ENCODE assay signal across 8 mouse cellular contexts in the genomic region with DNA sequence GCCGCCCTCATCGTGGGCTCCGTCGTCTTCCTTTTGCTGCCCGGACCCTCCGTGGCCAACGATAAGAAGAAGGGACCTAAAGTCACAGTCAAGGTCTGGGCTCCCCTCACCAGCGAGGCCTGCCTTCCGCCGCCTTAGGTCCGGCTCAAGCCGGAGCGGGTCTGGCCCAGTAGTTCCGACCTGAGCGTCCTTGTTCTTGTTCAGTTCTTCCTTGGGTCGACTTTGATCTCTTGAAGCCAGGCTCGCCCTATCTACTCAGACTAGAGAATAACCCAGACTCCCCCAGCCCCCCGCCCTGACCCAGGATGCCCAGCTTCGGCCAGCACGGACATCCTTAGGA. TPM values are rescaled to one million over a fixed set of nuclear protein-coding genes. Genes with fewer than 3 reads are reported as not detected.
DNase-seq lines count a peak whose midpoint lies in the region; ATAC-seq and TF ChIP-seq lines count a peak whose summit lies in the region.

No protein-coding gene starts in this region.

- 0% methylated on average over 20 of the region's 20 CpGs for WGBS in kidney, embryonic 15.5 days
- WGBS in embryonic facial prominence, embryonic 10.5 days, result under 1% methylated on average over 20 of the region's 20 CpGs
- WGBS in intestine, embryonic 14.5 days, result under 1% methylated on average over 20 of the region's 20 CpGs

- H3K4me3 ChIP-seq in kidney, embryonic 15.5 days (replicated peaks), result peak overlapping the region; percentile 80
- peak overlapping the region; percentile 83 for H3K4me3 ChIP-seq in embryonic facial prominence, embryonic 10.5 days
- H3K4me3 ChIP-seq in intestine, embryonic 14.5 days (ENCODE audit: low read depth, low read length), result peak overlapping the region; percentile 53
- H3K4me3 ChIP-seq in myocyte, result peak overlapping the region; percentile 93

- peak overlapping the region; percentile 82 for H3K27ac ChIP-seq in kidney, embryonic 15.5 days
- H3K27ac ChIP-seq in embryonic facial prominence, embryonic 10.5 days (replicated peaks), result peak overlapping the region; percentile 92
- peak overlapping the region; percentile 69 for H3K27ac ChIP-seq in intestine, embryonic 14.5 days (ENCODE audit: low read depth)

- no peaks in the 10 kb centered on the region for H3K27me3 ChIP-seq in kidney, embryonic 15.5 days
- no peaks in the 10 kb centered on the region for H3K27me3 ChIP-seq in embryonic facial prominence, embryonic 10.5 days (replicated peaks; ENCODE audit: low read depth, poor library complexity, severe bottlenecking)
- no peaks in the 10 kb centered on the region for H3K27me3 ChIP-seq in intestine, embryonic 14.5 days (replicated peaks; ENCODE audit: control insufficient read depth, insufficient read depth, low read length)
- no peaks in the 10 kb centered on the region for H3K27me3 ChIP-seq in myocyte (ENCODE audit: control insufficient read depth, insufficient read depth, insufficient read length)

- TF ChIP-seq POLR2A in myocyte (IDR thresholded peaks at IDR 0.05; ENCODE audit: insufficient read length, low read depth), result no peak

- ATAC-seq in kidney, embryonic 15.5 days (replicated peaks; ENCODE audit: low FRiP score), result peak; percentile 66
- peak; percentile 73 for ATAC-seq in intestine, embryonic 14.5 days (replicated peaks; ENCODE audit: low FRiP score, low TSS enrichment, low read depth)

- H3K4me2 ChIP-seq in kidney, embryonic 15.5 days, result peak overlapping the region; percentile 62
- H3K4me2 ChIP-seq in intestine, embryonic 14.5 days (ENCODE audit: low read length), result peak overlapping the region; percentile 87
- peak overlapping the region; percentile 98 for H3K4me2 ChIP-seq in myocyte (ENCODE audit: low read depth)

- peak overlapping the region; percentile 29 for H3ac ChIP-seq in myocyte (ENCODE audit: control insufficient read depth, insufficient read length)

- H3K36me3 ChIP-seq in kidney, embryonic 15.5 days, result peaks cover 28% of the 10 kb centered on the region
- peaks cover 30% of the 10 kb centered on the region for H3K36me3 ChIP-seq in embryonic facial prominence, embryonic 10.5 days (replicated peaks)
- H3K36me3 ChIP-seq in intestine, embryonic 14.5 days (ENCODE audit: control insufficient read depth, insufficient read depth, low read length), result peaks cover 33% of the 10 kb centered on the region
- H3K36me3 ChIP-seq in myocyte (ENCODE audit: control insufficient read depth, insufficient read depth), result peaks cover 26% of the 10 kb centered on the region

- peaks cover 17% of the 10 kb centered on the region for H3K79me2 ChIP-seq in myocyte (ENCODE audit: control insufficient read depth, insufficient read depth)

- H3K9me3 ChIP-seq in kidney, embryonic 15.5 days (replicated peaks), result no peaks in the 10 kb centered on the region
- no peaks in the 10 kb centered on the region for H3K9me3 ChIP-seq in embryonic facial prominence, embryonic 10.5 days
- H3K9me3 ChIP-seq in intestine, embryonic 14.5 days (ENCODE audit: control insufficient read depth, low read length), result no peaks in the 10 kb centered on the region

- no peak for DNase-seq in kidney, adult 9 months
- no peak for DNase-seq in embryonic facial prominence, embryonic 10.5 days (ENCODE audit: low spot score)
- no peak for DNase-seq in intestine, embryonic 14.5 days (ENCODE audit: low spot score)
- DNase-seq in cerebellum, adult 9-10 months, result no peak
- DNase-seq in urinary bladder, postnatal 25 days (ENCODE audit: low spot score), result no peak
- DNase-seq in kidney, postnatal 36 days, result no peak

- peaks cover 19% of the 10 kb centered on the region for H3K4me1 ChIP-seq in kidney, embryonic 15.5 days
- peaks cover 24% of the 10 kb centered on the region for H3K4me1 ChIP-seq in embryonic facial prominence, embryonic 10.5 days
- peaks cover 14% of the 10 kb centered on the region for H3K4me1 ChIP-seq in intestine, embryonic 14.5 days (replicated peaks; ENCODE audit: control insufficient read depth, insufficient read depth, low read length)

- H3K9ac ChIP-seq in kidney, embryonic 15.5 days, result peak overlapping the region; percentile 82
- H3K9ac ChIP-seq in intestine, embryonic 14.5 days (ENCODE audit: low read length), result peak overlapping the region; percentile 64

TF ChIP-seq in myocyte, 11 proteins besides CTCF, POLR2A, EP300 and RAD21:
- TF ChIP-seq CEBPB (IDR thresholded peaks at IDR 0.05; ENCODE audit: insufficient read depth, poor library complexity, severe bottlenecking), result no peak
- no peak for TF ChIP-seq REST (IDR thresholded peaks at IDR 0.05; ENCODE audit: insufficient read depth, insufficient read length)
- TF ChIP-seq MAX (IDR thresholded peaks at IDR 0.05; ENCODE audit: low read depth), result no peak
TF ChIP-seq in myocyte: peak in this region for 0.

RNA-seq across cellular contexts. Expression of a gene that starts 0.3 kb away (rescaled TPM):
- polyA plus RNA-seq in kidney, embryonic 15.5 days (2015; fragmentation: Nextera tagmentation; extraction: Ambion mirVana), result 631 and 634 TPM in 2 replicates
- polyA plus RNA-seq in embryonic facial prominence, embryonic 10.5 days (2016; fragmentation: Nextera tagmentation; extraction: Ambion mirVana), result 471 and 486 TPM in 2 replicates
- 566 and 618 TPM in 2 replicates for polyA plus RNA-seq in intestine, embryonic 14.5 days (2014; fragmentation: Nextera tagmentation; extraction: Ambion mirVana)
- polyA plus RNA-seq in myocyte (2012; fragmentation: generic; extraction: Trizol), result 651 TPM

RNA-seq across cellular contexts. Expression of a gene that starts 9.2 kb away (rescaled TPM):
- 1.4 and 2.3 TPM in 2 replicates for polyA plus RNA-seq in kidney, embryonic 15.5 days (2015; fragmentation: Nextera tagmentation; extraction: Ambion mirVana)
- polyA plus RNA-seq in embryonic facial prominence, embryonic 10.5 days (2016; fragmentation: Nextera tagmentation; extraction: Ambion mirVana), result 3.6 and 3.7 TPM in 2 replicates
- polyA plus RNA-seq in intestine, embryonic 14.5 days (2014; fragmentation: Nextera tagmentation; extraction: Ambion mirVana), result 0.56 and 0.96 TPM in 2 replicates
- 1.8 TPM for polyA plus RNA-seq in myocyte (2012; fragmentation: generic; extraction: Trizol)
